Mouse (Mus musculus): ENCODE measurements around the gene Rnf121.

Gene Rnf121

GRCm38 (mm10) chr7:101999461-102000151, 65.7 kb downstream of the Rnf121 start:
- DNase-seq (ENCODE audit: low spot score): no peak

GRCm38 (mm10) chr7:101998194-101998927, 66.9 kb downstream of the Rnf121 start:
- peak; percentile 79 for DNase-seq (ENCODE audit: low spot score)

GRCm38 (mm10) chr7:101994241-101994640, 71.0 kb downstream of the Rnf121 start:
- no peak for DNase-seq (ENCODE audit: low spot score)

GRCm38 (mm10) chr7:101985081-101985480, 80.2 kb downstream of the Rnf121 start:
- no peak for DNase-seq (ENCODE audit: low spot score)

GRCm38 (mm10) chr7:101982735-101983134, 82.5 kb downstream of the Rnf121 start:
- DNase-seq (ENCODE audit: low spot score): no peak

GRCm38 (mm10) chr7:101974505-101974904, 90.8 kb downstream of the Rnf121 start:
- DNase-seq (ENCODE audit: low spot score): no peak

- peak; percentile 71 for DNase-seq (ENCODE audit: low spot score)
These were observed 91.5 kb downstream of the Rnf121 start for GRCm38 (mm10) chr7:101973730-101974129.

- DNase-seq (ENCODE audit: low spot score): no peak
These were observed 93.5 kb downstream of the Rnf121 start for GRCm38 (mm10) chr7:101971721-101972120.

GRCm38 (mm10) chr7:101970821-101971461, 94.3 kb downstream of the Rnf121 start:
- DNase-seq (ENCODE audit: low spot score): peak; percentile 79

- DNase-seq (ENCODE audit: low spot score): peak; percentile 82
These were observed 94.9 kb downstream of the Rnf121 start for GRCm38 (mm10) chr7:101970429-101970775.

- DNase-seq (ENCODE audit: low spot score): peak; percentile 84
These were observed 95.4 kb downstream of the Rnf121 start for GRCm38 (mm10) chr7:101969694-101970428.

Data from embryo, embryonic 10.5 days (tissue).